Mouse (Mus musculus): ENCODE measurements at regions not wholly inside any gene's neighbourhood (a gene's known extent, or its start where the extent isn't known, plus 50 kb on each side); places are given as distances from the start of the nearest gene placed in this dataset.

DNA sequence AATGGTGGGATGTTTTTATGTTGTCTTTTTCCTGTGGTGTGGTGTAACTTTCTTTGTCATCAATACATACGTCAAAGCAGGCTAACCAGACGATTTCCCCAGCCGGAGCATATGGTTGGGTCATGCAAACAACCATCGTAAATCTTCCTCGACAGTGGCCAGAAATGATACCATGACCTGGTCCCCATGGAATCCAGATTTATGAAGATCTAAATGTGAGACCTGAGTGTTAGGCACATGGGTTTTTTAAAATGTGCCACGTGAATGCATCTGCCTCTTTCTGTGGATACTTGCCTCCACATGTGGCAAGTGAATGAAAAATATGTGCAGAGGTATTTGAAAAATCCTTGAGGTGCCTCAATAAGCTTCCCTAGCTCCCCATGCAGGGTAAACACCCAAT is 190.8 kb upstream of the Lrtm1 start:
- TF ChIP-seq GATA1 (IDR thresholded peaks at IDR 0.05; ENCODE audit: borderline replicate concordance, low read length) (no peak), FLI1 (IDR thresholded peaks at IDR 0.05; ENCODE audit: low read length) (no peak)

Measured in megakaryocyte, embryonic 14.5 days (primary cell).